Mouse (Mus musculus): ENCODE results near the gene Ap4b1. TPM values are rescaled to one million over a fixed set of nuclear protein-coding genes. Genes with fewer than 3 reads are reported as not detected.

Ap4b1 gene
- 10 to 100 TPM; 11.6 to 13.5 TPM for total RNA-seq (2023)

DNA sequence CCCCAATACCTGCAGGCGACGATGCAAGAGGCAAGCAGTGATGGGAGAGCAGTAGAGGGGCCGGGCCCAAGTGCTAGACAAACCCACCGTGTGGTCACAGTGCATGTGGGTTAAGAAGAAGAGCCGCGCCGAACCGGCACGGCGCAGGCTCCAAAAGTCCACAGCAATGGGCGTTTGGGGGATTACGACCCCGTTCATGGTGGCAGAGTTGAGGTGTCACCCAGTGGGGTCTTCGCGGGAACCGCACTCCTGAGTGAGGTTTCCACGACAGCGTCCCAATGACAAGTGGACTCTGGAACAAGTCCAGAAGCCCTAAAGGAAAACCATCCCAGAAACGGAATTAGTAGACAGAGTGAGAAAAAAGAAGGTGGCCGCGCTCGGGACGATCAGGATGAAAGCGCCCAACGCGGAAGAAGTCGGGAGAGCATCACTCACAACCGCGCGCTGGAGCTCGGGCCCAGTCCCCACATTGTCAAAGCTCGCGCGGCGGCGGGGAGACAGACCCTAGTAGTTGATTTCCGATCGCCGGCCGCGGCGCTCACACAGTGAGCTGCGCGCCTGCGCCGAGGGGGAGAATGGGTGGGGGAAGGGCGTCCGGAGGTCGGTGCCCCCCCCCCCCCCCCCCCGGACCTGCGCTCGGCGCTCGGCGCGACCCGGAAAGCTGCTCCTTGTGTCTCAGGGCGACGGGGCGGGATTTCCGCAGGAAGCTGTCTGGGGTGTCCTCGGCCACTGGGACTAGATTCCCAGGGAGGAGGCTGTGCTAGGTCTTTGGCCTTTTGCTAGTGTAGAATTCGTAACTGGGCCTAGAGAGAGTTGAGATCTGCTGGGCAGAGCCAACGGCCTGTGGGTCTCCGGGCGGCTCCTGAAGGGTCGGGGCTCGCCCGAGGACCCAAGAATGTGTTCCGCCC is at the start of gene Ap4b1, which contains the start of the genes Dclre1b and Gm43064:
TSS of gene Ap4b1 (plus strand) at position 630 of the 908 bp plus-strand sequence.
TSS of gene Dclre1b (minus strand) at position 554 of the 908 bp plus-strand sequence.
TSS of gene Gm43064 (plus strand) at position 683 of the 908 bp plus-strand sequence.

DNA sequence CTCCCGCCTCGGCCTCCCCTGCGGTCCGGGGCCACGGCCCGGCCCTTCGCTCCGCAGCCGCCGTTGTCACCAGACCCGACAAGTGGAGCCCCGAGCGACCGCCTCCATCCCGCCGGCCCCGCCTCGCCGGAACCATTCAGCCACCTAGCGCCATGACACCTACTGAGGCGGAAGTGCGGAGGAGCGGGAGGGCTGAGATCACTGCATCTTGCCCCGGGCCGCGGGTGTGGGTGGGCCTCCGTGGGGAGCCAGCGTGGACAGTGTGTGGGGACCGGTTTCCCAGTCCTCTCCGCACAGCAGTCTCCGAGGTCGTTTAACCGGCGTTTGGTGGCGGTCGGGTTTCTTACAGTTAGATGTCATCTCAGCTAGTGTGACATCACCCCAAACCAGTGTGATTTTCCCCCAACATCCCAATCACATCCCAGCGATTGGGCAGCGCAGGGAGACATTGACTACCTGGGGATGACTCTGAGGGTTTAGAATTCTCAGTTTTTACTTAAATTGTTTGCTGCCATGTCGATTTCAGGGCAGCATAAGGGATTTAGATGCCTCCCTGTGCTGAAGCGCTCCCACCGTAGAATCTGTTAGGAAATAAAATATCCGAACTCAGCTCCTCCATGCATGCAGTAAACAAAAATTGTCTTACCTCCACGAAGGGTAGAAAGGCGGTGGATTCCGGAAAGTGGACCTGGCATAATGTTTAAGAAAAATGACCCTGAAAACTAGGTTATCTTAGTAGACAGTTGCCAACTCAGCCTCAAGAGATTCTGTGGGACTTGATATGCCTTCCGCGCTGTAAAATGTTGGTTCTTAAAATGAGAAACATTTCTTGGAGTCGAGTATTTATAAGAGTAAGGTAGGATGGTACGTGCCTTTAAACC is 17.9 kb upstream of the Ap4b1 start, which contains the start of gene Hipk1:
TSS of gene Hipk1 (minus strand) at position 334 of the 881 bp plus-strand sequence.

DNA sequence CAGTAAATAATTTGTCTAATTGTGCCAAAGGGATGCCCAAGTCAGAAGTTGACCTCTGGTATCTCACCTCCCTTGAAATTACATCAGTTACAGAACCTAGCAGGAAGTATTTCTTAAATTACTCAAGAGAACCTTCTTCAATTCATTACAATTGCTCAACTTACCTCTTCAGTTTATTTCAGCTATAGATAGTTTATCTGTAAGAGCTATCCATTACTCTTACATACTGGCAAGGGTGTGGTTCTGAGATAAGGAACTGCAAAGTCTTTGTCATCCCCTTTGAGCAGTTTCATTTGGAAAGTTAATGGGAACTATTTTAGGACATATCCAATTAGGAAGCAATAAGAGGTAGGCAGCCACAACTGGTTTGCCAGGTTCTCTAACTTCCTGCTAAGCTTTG is 23.1 kb downstream of the Ap4b1 start, which contains the start of gene Bcl2l15:
TSS of gene Bcl2l15 (plus strand) at position 176 of the 400 bp plus-strand sequence.

GRCm38 (mm10) chr3:103858881-103859801 is 49.8 kb downstream of the Ap4b1 start, which contains the start of gene Ptpn22:
Gene Ptpn22, plus strand, starts transcription at chr3:103859795.

Other genes starting within 250 kb of the Ap4b1 start
- not detected for gene Syt6, start 234.3 kb upstream of the Ap4b1 start, total RNA-seq (2023)
- 1 to 10 TPM in 1 of 2 experiments, not detected in 1; 1.9 TPM for gene Atg4a-ps, start 163.5 kb upstream of the Ap4b1 start, total RNA-seq (2023)
- gene Olfml3, start 71.5 kb upstream of the Ap4b1 start, total RNA-seq (2023): 1 to 10 TPM; 1.2 to 1.6 TPM
- not detected for gene Gm10964, start 70.2 kb upstream of the Ap4b1 start, total RNA-seq (2023)
- 100 to 1,000 TPM; 192 to 208 TPM for gene Hipk1, start 18.0 kb upstream of the Ap4b1 start, total RNA-seq (2023)
- gene Dclre1b, start 76 bp upstream of the Ap4b1 start, total RNA-seq (2023): 10 to 100 TPM; 43.1 to 54.0 TPM
- not detected for gene Gm43064, start 53 bp downstream of the Ap4b1 start, total RNA-seq (2023)
- gene Bcl2l15, start 23.1 kb downstream of the Ap4b1 start, total RNA-seq (2023): 1 to 10 TPM in 1 of 2 experiments, under 1 TPM in 1; 0.46 to 1.1 TPM
- gene Ptpn22, start 50.3 kb downstream of the Ap4b1 start, total RNA-seq (2023): 100 to 1,000 TPM; 137 to 141 TPM
- 10 to 100 TPM; 26.0 to 26.2 TPM for gene Rsbn1, start 104.6 kb downstream of the Ap4b1 start, total RNA-seq (2023)
- 10 to 100 TPM; 10.9 to 11.7 TPM for gene Phtf1, start 158.6 kb downstream of the Ap4b1 start, total RNA-seq (2023)